Mouse (Mus musculus): Measurements from ENCODE around the gene Pex13.
A peak's percentile ranks its signal among the peaks of the same experiment; 100 is the strongest.

Gene Pex13

DNA sequence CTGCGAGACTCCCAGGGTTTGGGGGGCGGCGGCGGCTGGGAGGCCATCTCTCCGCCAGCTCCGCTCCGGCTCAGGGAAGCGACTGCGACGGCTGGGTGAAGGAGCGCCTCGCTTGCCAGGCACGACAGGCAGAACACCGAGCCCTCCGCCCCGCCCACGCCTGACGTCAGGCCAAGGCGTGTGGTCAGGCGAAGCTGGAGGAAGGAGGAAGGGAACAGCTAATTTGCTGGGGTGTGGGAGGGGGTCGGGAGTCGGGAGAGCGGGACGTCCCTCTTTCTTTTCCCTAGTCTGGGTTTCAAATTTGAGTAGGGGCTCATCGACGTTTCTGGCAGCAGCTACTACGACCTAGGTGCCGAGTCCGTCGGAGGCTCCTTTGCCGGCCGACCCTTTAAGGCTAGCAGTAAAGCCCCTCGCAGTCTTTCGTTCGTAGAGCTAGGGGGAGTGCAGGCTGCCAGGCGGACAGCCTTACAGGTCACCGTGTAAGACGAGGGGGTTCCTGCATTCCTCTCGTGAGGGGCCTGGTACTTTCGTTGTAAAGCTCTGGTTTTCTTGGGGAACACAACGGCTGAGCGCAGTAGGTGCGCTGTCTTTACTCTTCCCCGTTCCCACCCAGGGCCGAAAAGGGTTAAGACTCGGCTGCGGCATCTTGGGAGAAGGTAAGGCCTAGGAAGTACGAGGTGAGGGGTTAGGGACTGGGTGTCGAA, at the start of gene Pex13:
TSS of gene Pex13 (minus strand) at position 162 of the 704 bp plus-strand sequence.
- peak; percentile 96 for DNase-seq (ENCODE audit: low spot score)

DNA sequence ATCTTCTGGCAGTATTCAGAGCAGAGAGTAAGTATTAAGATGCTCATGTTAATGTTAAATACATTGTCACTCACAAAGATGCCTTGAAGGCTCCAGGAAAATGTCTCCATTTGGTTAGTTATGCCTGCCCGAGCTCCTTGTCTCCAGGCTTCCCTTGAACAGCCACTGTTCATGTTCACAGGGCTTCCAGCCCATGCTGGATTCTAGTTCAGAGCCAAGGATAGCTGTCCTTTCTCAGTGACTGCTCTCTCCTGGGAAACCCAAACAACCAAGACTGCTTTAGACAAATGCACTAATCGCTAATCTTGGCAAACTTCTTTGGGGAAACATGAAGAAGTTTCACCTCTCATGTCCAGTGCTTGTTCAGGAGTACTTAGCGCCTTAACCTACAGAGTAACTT, 46.5 kb upstream of the Pex13 start:
- no peak for DNase-seq (ENCODE audit: low spot score)

DNA sequence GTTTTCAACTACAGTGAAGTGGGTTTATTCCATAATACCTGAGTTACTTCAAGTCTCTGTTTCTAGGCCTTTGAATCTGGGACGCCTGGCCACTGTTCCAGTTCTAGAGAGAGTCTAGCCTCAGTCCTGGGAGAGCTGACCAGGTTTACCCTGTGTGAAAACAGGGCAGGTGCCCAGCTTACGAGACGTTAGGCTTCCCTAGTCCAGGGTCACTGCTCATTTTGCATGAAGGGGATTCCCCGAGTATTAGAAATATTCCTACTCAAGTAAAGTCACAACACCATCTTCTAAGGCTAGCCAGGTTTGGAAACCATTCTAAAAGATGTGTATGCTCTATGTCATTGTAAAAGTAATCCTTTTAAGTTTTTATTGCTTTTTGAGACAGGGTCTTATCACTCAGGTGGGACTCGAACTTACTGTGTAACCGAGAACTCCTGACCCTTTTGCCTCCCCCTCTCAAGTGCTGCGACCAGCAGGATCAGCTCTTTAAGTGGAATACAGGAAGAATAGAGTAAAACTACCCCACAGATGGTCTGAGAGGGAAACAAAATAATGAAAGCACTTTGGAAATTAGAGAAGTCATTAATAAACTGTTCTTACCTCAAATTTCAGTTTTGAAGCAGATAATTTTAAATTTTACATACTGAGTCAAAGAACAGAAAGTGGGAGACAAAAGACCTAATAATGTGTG, 39.0 kb upstream of the Pex13 start:
- no peak for DNase-seq (ENCODE audit: low spot score)

DNA sequence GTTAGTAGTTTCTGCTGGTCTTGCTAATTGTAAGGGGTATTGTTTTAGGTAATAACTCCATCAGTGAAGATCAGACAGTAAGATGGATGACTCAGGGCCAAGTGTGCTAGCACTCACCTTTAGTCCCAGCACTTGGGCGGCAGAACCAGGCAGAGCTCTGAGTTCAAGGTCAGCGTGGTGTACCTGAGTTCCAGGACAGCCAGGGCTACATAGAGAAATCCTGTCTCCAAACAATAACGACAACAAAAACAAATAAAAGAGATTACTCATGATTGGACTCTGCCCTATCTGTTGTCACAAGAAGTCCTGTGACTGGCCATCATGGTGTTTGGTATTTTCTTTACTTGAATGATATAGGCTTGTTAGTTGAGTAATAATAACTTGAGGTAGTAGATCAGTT, 36.1 kb upstream of the Pex13 start:
- DNase-seq (ENCODE audit: low spot score) = no peak

DNA sequence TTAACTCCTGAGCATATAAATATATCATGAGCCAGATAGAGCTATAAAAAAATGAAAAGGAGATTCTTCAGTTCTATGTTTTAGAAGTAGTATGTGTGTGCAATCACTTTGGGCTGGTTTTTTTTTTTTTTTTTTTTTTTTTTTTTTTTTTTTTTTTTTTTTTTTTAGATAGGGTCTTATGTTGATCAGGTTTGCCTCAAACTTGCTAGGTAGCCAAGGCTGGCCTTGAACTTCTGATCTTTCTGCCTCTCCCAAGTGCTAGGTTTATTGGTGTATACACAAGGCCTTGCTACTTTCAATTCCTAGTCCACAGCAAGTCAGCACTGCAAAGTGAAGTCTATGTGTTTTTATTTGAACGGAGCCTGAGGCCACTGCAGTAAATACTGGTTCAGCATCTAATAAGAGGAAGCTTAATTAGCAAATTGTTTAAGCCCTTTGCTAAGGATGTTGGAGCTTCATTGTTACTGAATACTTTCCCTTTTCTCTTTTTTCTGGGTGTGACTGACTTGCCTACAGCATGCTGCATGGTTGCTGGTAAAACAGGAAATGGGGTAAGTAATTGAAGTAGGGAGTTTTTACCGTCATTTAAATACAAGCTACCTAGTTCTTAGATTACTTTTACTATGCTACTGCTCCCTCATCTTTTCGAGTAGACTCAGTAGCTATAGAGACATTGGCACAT, 33.8 kb upstream of the Pex13 start:
- no peak for DNase-seq (ENCODE audit: low spot score)

DNA sequence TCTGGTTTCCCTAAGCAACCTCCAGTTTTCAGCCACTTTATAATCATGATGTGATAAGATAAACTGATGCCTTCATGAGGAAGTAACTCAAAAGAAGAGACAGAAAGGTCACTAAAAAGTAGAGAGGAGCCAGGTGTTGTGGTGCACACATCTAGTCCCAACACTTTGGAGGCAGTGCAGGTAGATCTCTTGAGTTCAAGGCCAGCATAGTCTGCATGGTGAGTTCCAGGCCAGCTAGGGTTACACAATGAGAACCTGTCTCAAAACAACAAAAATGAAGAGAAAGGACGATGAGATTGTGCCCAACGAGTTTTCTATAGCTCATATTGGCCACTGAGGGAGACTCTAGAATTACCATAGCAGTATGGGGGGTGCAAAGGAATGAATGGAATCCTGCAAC, 32.8 kb upstream of the Pex13 start:
- DNase-seq (ENCODE audit: low spot score) = no peak

DNA sequence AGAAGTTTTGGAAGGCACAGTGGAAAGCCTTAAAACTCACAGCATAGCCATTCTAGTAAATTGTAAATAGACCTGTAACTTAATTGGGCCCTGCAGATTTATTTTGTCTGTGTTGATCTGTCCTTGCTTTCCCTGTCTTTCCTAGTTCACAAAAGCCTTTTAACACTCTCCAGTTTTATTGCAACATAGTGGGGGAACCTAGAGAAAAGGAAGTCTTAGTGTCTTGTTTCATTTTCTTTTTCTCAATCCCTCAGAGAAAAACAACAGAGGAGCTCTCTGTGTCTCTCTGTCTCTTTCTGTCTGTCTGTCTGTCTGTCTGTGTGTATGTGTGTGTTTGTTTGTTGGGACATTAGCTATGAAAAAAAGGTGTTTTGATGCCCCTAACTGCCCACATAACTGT, 30.1 kb upstream of the Pex13 start:
- no peak for DNase-seq (ENCODE audit: low spot score)

DNA sequence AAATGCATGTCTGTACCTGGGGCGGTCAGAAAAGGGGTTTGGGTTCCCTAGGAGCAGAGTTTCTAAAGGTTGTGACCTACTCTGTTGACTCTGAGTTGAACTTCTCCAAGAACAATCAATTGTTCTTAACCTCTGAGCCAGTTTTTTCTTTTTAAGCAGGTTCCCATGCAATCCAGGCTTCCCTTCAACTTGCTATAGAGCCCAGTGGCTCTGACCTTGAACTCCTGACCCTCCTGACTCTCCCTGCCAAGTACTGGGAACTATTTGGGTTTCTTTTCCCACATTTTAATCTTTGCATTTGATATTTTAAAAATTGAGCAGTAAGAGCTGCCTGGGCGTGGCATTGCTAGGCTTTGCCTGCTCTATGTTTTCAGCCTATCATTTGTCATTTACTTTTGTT, 27.5 kb upstream of the Pex13 start:
- no peak for DNase-seq (ENCODE audit: low spot score)

DNA sequence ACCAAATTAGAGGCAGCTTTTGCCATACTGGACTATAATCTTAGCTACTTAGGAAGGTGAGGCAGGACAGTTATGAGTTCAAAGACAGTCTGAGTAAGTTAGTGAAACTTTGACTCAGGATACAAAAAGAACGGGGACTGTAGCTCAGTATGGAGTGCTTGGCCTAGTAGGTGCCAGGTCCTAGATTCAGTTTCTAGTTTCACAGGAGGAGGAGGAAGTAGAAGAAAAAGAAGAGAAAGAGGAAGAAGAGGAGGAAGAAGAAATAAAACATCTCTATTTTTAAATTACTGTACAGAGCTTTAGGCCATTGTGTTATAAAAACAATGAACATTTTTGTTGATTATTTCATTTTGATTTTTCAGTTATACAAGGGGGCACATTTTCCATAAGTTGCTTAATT, 22.3 kb upstream of the Pex13 start:
- DNase-seq (ENCODE audit: low spot score) = no peak

DNA sequence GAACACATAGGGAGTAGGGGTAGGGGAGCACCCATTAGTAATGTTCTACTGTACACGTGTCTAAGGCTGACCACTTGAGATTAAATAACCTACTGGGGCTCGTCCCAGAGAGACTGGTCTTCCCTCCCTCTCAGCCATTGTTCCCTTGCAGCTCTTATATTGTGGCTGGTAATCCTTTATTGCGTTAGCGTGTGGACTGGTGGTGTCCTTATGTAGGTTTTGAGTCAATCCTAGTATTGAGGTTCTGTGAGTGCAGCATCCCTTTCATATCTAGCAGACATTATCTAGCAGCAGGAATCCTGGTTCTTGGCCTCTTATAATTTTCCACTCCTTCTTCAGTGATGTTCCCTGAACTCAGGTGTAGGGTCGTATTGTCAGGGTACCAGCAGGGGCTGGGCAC, 20.9 kb upstream of the Pex13 start:
- no peak for DNase-seq (ENCODE audit: low spot score)

DNA sequence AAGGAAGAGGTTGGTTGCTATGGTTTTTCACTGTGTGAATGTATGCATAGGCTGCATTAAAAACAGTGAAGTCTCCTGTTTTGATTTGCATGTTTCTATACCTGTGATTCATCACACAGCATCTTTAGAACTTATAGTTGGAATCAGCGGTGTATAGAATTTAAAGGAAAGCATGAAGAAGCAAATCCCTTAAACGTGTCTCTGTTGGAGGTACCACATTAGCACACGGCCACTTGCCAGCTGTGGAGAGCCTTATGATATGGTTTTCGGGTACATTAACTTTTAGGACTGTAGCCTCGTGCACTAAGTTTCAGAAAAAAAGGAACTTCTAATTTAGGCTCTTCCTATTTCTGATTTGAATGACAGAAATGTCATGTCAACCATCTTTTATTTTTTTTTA, 16.8 kb upstream of the Pex13 start:
- no peak for DNase-seq (ENCODE audit: low spot score)

DNA sequence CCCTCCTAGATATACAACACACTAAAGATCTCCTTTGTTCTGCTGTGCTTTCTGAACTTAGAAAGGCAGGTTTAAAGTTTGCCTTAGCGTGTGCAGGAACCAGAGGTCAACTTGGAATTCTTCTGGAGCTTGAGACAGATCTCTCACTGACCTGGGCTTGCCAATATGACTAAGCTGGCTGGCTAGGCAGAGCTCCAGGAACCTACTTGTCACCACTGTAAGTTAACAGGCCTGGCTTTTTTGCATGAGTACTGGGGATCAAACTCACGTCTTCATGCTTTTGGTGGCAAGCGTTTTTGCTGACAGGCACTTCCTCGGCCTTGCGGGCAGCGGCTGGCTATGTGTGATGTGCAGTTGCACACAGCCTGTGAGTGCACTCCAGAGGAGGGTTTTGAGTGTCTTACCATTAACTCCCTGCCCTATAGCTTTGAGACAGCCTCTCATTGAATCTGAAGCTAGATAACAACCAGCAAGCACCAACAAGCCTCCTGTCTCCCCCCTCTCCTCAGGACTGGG, 14.7 kb upstream of the Pex13 start:
- DNase-seq (ENCODE audit: low spot score) = no peak

DNA sequence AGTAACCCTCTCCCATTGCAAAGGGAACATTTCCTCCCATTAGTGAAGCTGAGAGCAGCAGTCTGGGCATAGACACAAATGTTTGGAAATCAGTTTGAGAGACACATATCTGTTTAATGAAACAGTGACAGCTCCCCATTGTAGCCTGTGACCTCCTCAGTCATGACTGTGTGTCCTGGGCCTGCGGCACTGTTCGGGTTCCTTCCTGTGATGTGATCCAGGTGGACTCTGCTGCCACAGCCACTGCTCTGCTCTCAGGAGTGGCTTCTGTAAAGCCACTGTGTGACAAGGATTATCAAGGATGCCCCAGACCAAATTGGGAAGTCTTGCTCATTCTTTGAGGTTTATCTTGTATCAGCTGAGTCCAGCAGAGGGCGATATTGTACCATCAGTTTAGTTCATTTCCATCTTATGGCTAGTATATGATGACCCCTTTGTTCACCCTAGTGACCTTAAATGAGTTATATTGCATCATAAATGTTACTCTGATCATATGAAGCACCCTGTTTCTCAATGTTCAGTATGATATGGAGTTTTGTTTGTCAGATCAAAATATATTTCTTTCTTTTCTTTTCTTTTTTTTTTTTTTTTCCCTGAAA, 13.4 kb upstream of the Pex13 start:
- DNase-seq (ENCODE audit: low spot score) = peak; percentile 90

DNA sequence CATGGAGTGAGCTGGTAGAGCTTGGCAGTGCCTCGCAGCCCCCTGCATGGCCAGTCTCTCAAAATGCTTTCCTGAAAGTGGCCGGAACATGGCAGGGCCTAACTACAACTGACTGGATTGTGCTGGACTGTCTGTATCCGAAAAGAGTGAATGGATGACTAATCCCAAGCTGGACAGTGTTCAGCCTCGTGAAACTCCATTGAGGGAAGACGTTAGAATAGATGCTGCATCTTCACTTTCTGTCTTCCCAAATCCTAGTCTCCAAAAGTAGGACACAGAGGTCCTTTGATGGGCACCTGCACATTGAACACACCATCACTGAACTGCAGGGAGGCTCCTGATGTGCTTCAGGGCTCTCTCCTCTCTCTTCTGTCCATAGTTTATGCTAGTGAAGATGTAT, 10.3 kb upstream of the Pex13 start:
- DNase-seq (ENCODE audit: low spot score) = no peak

DNA sequence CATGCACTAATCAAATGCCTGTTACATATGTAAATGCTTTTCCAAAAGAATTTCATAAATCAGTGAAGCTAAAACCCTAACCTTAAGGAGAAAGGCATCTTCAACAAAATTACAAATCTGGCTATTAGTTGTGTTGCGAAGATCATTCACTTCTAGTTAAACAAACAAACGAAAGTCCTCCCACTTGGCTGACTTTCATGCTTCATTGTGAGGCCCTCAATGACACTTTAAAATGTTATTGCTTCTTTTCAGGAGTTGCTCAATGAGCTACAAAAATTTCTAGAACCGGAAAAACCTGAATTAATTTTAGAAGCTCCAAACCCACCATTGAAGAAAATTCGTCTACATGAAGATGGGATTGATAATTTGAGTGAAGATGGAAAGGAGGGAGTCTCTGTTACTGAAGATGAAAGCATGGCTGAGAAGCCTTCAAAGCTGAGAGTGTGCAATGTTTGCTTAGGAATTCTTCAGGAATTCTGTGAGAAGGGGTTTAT, 6.5 kb upstream of the Pex13 start:
- DNase-seq (ENCODE audit: low spot score) = no peak

DNA sequence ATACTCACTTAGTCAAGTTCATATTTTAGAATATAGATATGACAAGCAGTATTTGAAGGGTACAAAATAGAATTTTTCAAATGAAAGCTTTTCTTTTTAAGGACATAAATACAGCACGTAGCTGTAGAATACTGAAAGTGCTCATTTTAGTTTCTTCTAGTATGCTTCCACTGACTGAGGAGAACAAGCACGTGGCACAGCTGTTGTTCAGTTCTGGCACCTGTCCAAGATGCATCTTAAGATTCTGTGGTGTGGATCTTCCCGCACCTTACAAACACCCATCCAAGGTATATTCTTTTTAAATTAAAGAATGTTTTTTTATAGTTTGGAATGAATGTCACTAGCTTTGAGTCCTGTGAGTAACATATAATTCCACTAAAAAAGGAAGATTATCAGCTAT, 1.4 kb upstream of the Pex13 start:
- no peak for DNase-seq (ENCODE audit: low spot score)

DNA sequence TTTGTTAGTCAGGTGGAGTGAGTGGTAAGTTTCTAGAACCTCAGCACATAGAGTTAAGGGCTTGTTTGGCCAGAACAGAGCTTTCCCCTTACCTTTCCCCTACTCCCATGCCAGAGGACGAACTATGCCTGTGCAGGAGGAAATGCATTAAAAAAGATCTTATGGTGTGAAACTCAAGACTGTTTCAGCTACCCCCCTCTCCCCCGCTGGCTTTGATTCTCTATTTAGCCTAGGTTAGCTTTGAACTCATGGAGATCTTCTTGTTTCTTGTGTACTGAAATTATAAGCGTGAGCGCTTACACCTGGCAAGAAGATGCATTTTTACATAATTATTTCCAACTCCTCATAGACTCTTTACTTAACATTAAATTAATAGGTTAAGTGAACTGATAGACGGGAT, 767 bp upstream of the Pex13 start:
- no peak for DNase-seq (ENCODE audit: low spot score)

DNA sequence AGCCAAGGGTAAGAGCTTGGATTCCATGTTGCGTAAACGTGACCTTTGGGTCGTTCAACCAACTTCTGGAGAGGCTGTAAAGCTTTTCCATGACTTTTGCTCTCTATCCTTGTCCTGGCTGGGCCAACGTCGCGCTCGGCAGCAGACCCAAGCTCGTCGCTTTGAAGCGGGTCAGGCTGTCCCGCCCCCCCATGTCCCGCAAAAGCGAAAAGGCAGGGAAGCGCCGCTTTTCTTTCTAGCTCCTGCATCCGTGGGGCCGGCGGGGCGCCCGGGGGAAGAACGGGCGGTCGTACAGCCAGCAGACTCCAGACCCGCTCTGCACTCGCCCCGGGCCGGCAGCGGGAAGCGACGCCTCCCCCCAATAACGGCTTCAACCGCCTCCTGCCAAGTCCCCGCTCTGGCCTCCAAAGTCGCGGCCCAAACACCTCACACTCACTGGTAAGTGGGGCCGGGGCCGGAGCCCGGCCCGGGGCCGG, 410 bp downstream of the Pex13 start, which contains the start of gene Pus10:
TSS of gene Pus10 (plus strand) at position 364 of the 476 bp plus-strand sequence.
- DNase-seq (ENCODE audit: low spot score) = no peak

DNA sequence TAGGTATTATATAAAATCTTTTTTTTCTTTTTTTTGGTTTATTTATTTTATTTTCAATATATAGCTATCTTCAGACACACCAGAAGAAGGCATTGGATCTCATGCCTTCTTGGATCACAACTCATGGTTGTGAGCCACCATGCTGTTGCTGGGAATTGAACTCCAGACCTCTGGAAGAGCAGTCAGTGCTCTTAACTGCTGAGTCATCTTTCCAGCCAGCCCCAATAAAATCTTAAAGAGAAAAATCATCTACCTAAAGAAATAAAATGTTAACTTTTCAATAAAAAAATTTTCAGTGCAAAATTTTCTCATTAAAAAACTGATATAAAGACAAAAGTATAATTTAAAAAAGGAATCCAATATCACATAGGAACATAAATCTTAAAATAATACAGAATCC, 1.5 kb downstream of the Pex13 start:
- no peak for DNase-seq (ENCODE audit: low spot score)

DNA sequence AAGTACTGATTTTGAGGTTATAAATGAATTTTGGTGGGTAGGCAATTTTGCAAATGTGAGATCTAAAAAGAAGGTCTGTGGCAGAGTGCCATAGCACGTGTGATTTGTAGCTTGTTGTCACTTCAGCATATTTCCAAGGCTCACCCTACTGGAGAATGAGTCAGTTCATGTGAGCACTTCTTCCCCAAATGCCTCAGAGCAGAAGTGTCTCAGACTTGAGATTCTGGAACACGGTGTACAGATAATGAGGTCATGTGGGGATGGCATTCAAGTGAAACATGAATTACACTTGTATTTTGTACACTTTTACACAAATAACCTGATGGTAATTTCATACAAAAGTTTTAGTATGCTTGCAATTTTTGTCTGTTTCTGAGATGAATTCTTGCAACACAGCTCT, 8.0 kb downstream of the Pex13 start:
- no peak for DNase-seq (ENCODE audit: low spot score)

DNA sequence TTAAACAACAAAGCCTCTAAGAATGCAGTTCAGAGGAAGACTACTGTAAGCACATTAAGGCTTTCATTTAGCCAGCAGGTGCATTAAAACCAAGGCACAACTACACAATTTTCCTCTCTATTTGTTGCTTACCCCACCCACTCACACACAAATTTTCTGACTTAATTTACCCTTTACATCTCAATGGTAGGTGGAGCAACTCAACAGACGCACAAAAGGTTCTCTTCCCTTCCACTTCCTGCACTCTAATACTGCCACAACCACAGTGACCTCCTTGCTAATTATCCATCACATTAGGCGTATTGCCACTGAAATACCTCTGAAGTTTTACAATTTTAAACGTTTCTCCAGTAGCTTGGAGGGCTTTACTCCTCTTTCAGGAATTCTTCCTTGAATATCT, 12.1 kb downstream of the Pex13 start:
- no peak for DNase-seq (ENCODE audit: low spot score)

DNA sequence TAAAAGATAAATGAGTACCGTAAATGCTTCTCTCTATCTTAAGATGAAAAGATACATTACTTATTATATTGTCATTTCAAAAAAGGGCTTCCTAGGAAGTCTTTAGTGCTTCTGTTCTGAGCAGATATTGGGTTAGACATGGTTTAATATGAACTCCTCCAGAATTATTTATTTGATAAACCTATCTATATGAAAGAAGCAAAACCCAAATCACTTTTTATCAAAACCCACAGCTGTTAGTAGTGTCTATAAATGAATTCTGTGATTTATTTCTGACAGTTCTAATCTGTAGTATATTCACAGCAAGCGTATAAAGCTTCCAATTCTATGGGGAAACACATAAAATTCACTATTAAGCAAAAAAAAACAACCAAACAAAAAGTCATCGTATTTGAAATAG, 17.9 kb downstream of the Pex13 start:
- no peak for DNase-seq (ENCODE audit: low spot score)

Measured in retina, embryonic 14.5 days (tissue).